Mouse (Mus musculus) MEL (cell line): Measurements from ENCODE around the gene Erbin. TPM values are rescaled to one million over a fixed set of nuclear protein-coding genes. Genes with fewer than 3 reads are reported as not detected.

Experiments
- DNase-seq: peaks from one replicate; pipeline ENCODE4 v3.0.0; 2011; ENCODE audit warnings: low read depth, low spot score
- H3K27ac ChIP-seq: 2 replicates; pipeline ENCODE4 v1.5.1; 2012; ENCODE audit warnings: low read depth, mild to moderate bottlenecking, control low read depth, low read length, moderate library complexity; ENCODE audit not compliant: control insufficient read depth
- H3K27me3 ChIP-seq, 2 experiments: fragments of 150-350 bp in 1 of 2; sonication (generic) in 1 of 2; 2 replicates each; pipeline ENCODE4 v1.6.1; 2012; ENCODE audit warnings: low read length in 2 of 2, mild to moderate bottlenecking in 2 of 2, improper control_type of control experiment in 1 of 2, moderate library complexity in 1 of 2; ENCODE audit not compliant: insufficient read depth in 2 of 2, control insufficient read depth in 1 of 2
- H3K36me3 ChIP-seq, 2 experiments: 2 replicates each; pipeline ENCODE4 v1.6.1; 2012 to 2014; ENCODE audit warnings: low read length in 2 of 2, improper control_type of control experiment in 1 of 2, inconsistent platforms in 1 of 2, mild to moderate bottlenecking in 1 of 2; ENCODE audit not compliant: insufficient read depth in 2 of 2, control insufficient read depth in 1 of 2
- H3K4me1 ChIP-seq, 2 experiments: fragments of 150-350 bp in 1 of 2; sonication (generic) in 1 of 2; 2 replicates each; pipeline ENCODE4 v1.6.1; 2012; ENCODE audit warnings: low read length in 2 of 2, improper control_type of control experiment in 1 of 2, mild to moderate bottlenecking in 1 of 2; ENCODE audit not compliant: insufficient read depth in 2 of 2, control insufficient read depth in 1 of 2
- H3K4me3 ChIP-seq, 2 experiments: fragments of 150-350 bp in 1 of 2; sonication (generic) in 1 of 2; 2 replicates each; pipeline ENCODE4 v1.5.1; 2012; ENCODE audit warnings: low read depth in 2 of 2, low read length in 2 of 2, mild to moderate bottlenecking in 2 of 2, moderate library complexity in 2 of 2, control low read depth in 1 of 2, improper control_type of control experiment in 1 of 2; ENCODE audit not compliant: control insufficient read depth in 1 of 2, insufficient read depth in 1 of 2
- H3K79me2 ChIP-seq: 2 replicates; pipeline ENCODE4 v1.6.1; 2012; ENCODE audit warnings: mild to moderate bottlenecking, low read length, moderate library complexity; ENCODE audit not compliant: control insufficient read depth, poor library complexity, insufficient read depth
- H3K9ac ChIP-seq: 2 replicates; pipeline ENCODE4 v1.6.1; 2012; ENCODE audit warnings: low read depth, mild to moderate bottlenecking, control low read depth, low read length, moderate library complexity; ENCODE audit not compliant: control insufficient read depth, poor library complexity, severe bottlenecking
- H3K9me3 ChIP-seq: fragments of 150-350 bp; sonication (generic); replicated peaks from 2 replicates; pipeline ENCODE4 v1.6.1; 2012; ENCODE audit warnings: mild to moderate bottlenecking, low read length, improper control_type of control experiment, moderate library complexity; ENCODE audit not compliant: insufficient read depth
- CHD1 ChIP-seq: IDR thresholded peaks from 2 replicates; pipeline ENCODE4 v1.6.1; 2012; ENCODE audit warnings: low read depth, mild to moderate bottlenecking, inconsistent platforms, low read length, improper control_type of control experiment
- EP300 ChIP-seq, 2 experiments: IDR thresholded peaks; 2 replicates each; pipeline ENCODE4 v1.6.1; 2011; ENCODE audit warnings: improper control_type of control experiment in 2 of 2, low read length in 2 of 2, low read depth in 1 of 2, mild to moderate bottlenecking in 1 of 2
- ETS1 ChIP-seq: IDR thresholded peaks from 2 replicates; pipeline ENCODE4 v1.6.1; 2012; ENCODE audit warnings: low read depth, mild to moderate bottlenecking, inconsistent platforms, low read length, improper control_type of control experiment, moderate library complexity
- JUND ChIP-seq: IDR thresholded peaks from 2 replicates; pipeline ENCODE4 v1.6.1; 2011; ENCODE audit warnings: low read depth, mild to moderate bottlenecking, improper control_type of control experiment, low read length
- MAFK ChIP-seq: IDR thresholded peaks from 2 replicates; pipeline ENCODE4 v1.6.1; 2011; ENCODE audit warnings: low read depth, mild to moderate bottlenecking, low read length, improper control_type of control experiment, borderline replicate concordance
- MYB ChIP-seq: IDR thresholded peaks from 2 replicates; pipeline ENCODE4 v1.6.1; 2011; ENCODE audit warnings: mild to moderate bottlenecking, low read depth, low read length, improper control_type of control experiment
- TCF12 ChIP-seq: IDR thresholded peaks from 2 replicates; pipeline ENCODE4 v1.6.1; 2014; ENCODE audit warnings: low read depth, mild to moderate bottlenecking, inconsistent platforms, low read length, improper control_type of control experiment, moderate library complexity
- UBTF ChIP-seq: IDR thresholded peaks from 2 replicates; pipeline ENCODE4 v1.6.1; 2012; ENCODE audit warnings: low read depth, mild to moderate bottlenecking, inconsistent platforms, low read length, improper control_type of control experiment, moderate library complexity, borderline replicate concordance; ENCODE audit not compliant: insufficient read depth
- USF1 ChIP-seq: IDR thresholded peaks from 2 replicates; pipeline ENCODE4 v1.6.1; 2014; ENCODE audit warnings: low read depth, mild to moderate bottlenecking, inconsistent platforms, low read length, improper control_type of control experiment, moderate library complexity
- ZKSCAN1 ChIP-seq: IDR thresholded peaks from 2 replicates; pipeline ENCODE4 v1.6.1; 2012; ENCODE audit warnings: low read depth, mild to moderate bottlenecking, inconsistent platforms, low read length, improper control_type of control experiment, moderate library complexity
- ZMIZ1 ChIP-seq: IDR thresholded peaks from 2 replicates; pipeline ENCODE4 v1.6.1; 2012; ENCODE audit warnings: low read depth, mild to moderate bottlenecking, inconsistent platforms, low read length, improper control_type of control experiment, moderate library complexity
- ZNF384 ChIP-seq: IDR thresholded peaks from 2 replicates; pipeline ENCODE4 v1.6.1; 2012; ENCODE audit warnings: low read depth, mild to moderate bottlenecking, inconsistent platforms, low read length, improper control_type of control experiment
- polyA plus RNA-seq, 2 experiments: library from polyadenylated mRNA; stranded (reverse) in 1 of 2; unstranded in 1 of 2; fragments of >175 nt in 1 of 2; fragments of >200 nt in 1 of 2; gene quantifications; 2 replicates each; pipeline versions ENCODE4 v1.2.1 to v1.2.4; 2012; ENCODE audit warnings: low replicate concordance in 2 of 2, low read depth in 1 of 2; ENCODE audit not compliant: insufficient read length in 2 of 2, insufficient read depth in 1 of 2, missing spikeins in 1 of 2
- total RNA-seq: library from RNA; depleted of rRNA; stranded (reverse); fragments of 300-350 nt; gene quantifications from 2 replicates; pipeline ENCODE4 v1.2.3, GENCODE M21; 2012

Gene Erbin
- total and polyA plus RNA-seq, 3 experiments: 15.2 to 18.6 TPM; not detected in 1

DNA sequence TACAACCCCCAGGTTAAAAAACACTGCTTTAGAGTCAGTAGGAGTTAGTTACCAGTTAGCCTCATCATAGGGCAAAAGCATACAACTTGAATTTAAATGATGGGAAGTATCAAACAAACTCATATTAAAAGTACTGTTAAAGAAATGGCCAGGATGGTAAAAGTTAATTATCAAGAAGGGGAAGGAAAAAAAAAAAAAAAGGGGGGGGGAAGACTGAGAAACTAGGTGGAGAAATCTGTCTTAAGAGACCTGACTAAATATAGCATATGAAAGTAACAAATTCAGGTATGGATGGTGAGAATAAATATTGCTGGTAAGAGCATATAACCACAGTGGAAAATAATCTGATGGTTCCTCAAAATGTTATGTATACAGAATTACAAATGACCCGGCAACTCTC, 50.2 kb downstream of the Erbin start:
- TF ChIP-seq ETS1 (no peak), ZNF384 (peak; percentile 91)
- Histone ChIP-seq H3K9me3 (no peaks in the 10 kb centered on the region), H3K4me3 (no peak overlapping the region), H3K27ac (no peak overlapping the region), H3K27me3 (no peaks in the 10 kb centered on the region), H3K36me3 (peaks cover 12 to 15% of the 10 kb centered on the region in 2 experiments), H3K79me2 (no peaks in the 10 kb centered on the region), H3K4me1 (peaks cover 0 to 10% of the 10 kb centered on the region in 2 experiments; a peak in 2 of 4 replicates), H3K9ac (no peak overlapping the region)
- no peak for DNase-seq

DNA sequence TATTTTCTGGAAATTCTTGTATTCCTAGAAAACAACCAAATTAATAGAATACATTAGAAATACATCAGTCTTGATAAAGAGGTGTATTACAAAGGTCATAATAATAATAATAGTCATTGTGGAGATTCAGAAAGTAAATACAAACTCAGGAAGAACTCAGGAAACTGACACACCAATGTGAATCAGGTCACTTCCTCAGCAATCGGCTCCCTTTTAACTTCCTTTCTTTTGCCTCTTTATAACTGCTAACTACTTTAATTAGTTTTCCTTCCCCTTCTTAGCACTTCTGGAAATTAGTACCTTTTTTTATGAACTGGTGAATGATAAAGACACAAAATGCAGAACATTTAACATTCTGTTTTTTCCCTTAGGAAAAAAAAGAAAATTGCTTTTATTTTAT, 51.4 kb downstream of the Erbin start:
- no peak overlapping the region for H3K9ac ChIP-seq

GRCm38 (mm10) chr13:103862041-103862440, 58.3 kb downstream of the Erbin start:
- peaks cover 0 to 2% of the 10 kb centered on the region in 2 experiments; a peak in 1 of 4 replicates for H3K4me1 ChIP-seq
- no peaks in the 10 kb centered on the region for H3K27me3 ChIP-seq
- no peaks in the 10 kb centered on the region for H3K79me2 ChIP-seq
- no peak overlapping the region for H3K27ac ChIP-seq
- H3K9me3 ChIP-seq: no peaks in the 10 kb centered on the region
- H3K4me3 ChIP-seq: no peak overlapping the region
- H3K9ac ChIP-seq: no peak overlapping the region
- DNase-seq: no peak
- no peak for TF ChIP-seq ZKSCAN1
- no peak for TF ChIP-seq UBTF
- no peak for TF ChIP-seq EP300 (IDR thresholded peaks at IDR 0.05; ENCODE audit: low read depth in 1 of 2, low read length in 2 of 2)
- TF ChIP-seq ZNF384: no peak
- TF ChIP-seq TCF12: no peak
- no peak for TF ChIP-seq MAFK
- no peak for TF ChIP-seq ZMIZ1
- no peak for TF ChIP-seq USF1
- TF ChIP-seq MYB: no peak
- TF ChIP-seq, all 39 proteins: peak for 0
- H3K36me3 ChIP-seq: peaks cover 3 to 24% of the 10 kb centered on the region in 2 experiments; a peak in 3 of 4 replicates

More for the DNA sequence above, 51.4 kb downstream of the Erbin start:
- Histone ChIP-seq H3K36me3 (peaks cover 14 to 15% of the 10 kb centered on the region in 2 experiments), H3K4me3 (no peak overlapping the region), H3K79me2 (no peaks in the 10 kb centered on the region)
- TF ChIP-seq JUND (no peak), ZNF384 (0 out of 2 replicates have a peak, but pooled peaks have one; percentile 35), CHD1 (no peak)
- TF ChIP-seq, all 39 proteins: peak for 1
- DNase-seq: peak; percentile 31
- Histone ChIP-seq H3K9me3 (no peaks in the 10 kb centered on the region), H3K27me3 (no peaks in the 10 kb centered on the region), H3K4me1 (peaks cover 0 to 10% of the 10 kb centered on the region in 2 experiments; a peak in 2 of 4 replicates), H3K27ac (no peak overlapping the region)
